Mouse (Mus musculus): ENCODE measurements around the gene Ubr3.

GRCm38 (mm10) chr2:70006492-70006891, 109.4 kb downstream of the Ubr3 start:
- no peak for TF ChIP-seq HCFC1 (IDR thresholded peaks at IDR 0.05; ENCODE audit: borderline replicate concordance, insufficient read depth, low read length)
- TF ChIP-seq ZNF384 (IDR thresholded peaks at IDR 0.05; ENCODE audit: low read depth, low read length) = no peak
- TF ChIP-seq CHD2 (IDR thresholded peaks at IDR 0.05; ENCODE audit: low read depth, low read length) = no peak
- TF ChIP-seq MAFK (IDR thresholded peaks at IDR 0.05; ENCODE audit: insufficient read depth, low read depth, low read length) = no peak
- no peak for TF ChIP-seq ZC3H11A (IDR thresholded peaks at IDR 0.05; ENCODE audit: borderline replicate concordance, low read depth, low read length)
